Mouse (Mus musculus) testis, adult 2 months (tissue): ENCODE data around the gene Rpl32. TPM values are rescaled to one million over a fixed set of nuclear protein-coding genes. Genes with fewer than 3 reads are reported as not detected.
A peak's percentile ranks its signal among the peaks of the same experiment; 100 is the strongest.

Experiments
- H3K27ac ChIP-seq: fragments of 200-500 bp; 2 replicates; pipeline ENCODE4 v1.5.1; 2012; ENCODE audit warnings: low read depth, low read length; ENCODE audit not compliant: control insufficient read depth, insufficient read depth
- H3K27me3 ChIP-seq: fragments of 200-500 bp; 2 replicates; pipeline ENCODE4 v1.6.1; 2012; ENCODE audit warnings: mild to moderate bottlenecking, low read length, moderate library complexity; ENCODE audit not compliant: control insufficient read depth, insufficient read depth
- H3K36me3 ChIP-seq: fragments of 200-500 bp; 2 replicates; pipeline ENCODE4 v1.6.1; 2012; ENCODE audit warnings: mild to moderate bottlenecking, low read length; ENCODE audit not compliant: control insufficient read depth, insufficient read depth
- H3K4me1 ChIP-seq: fragments of 200-500 bp; 2 replicates; pipeline ENCODE4 v1.6.1; 2012; ENCODE audit warnings: low read length; ENCODE audit not compliant: control insufficient read depth, insufficient read depth
- H3K4me3 ChIP-seq: fragments of 200-500 bp; 2 replicates; pipeline ENCODE4 v1.5.1; 2012; ENCODE audit warnings: low read depth, mild to moderate bottlenecking, low read length, moderate library complexity, mixed read lengths; ENCODE audit not compliant: control insufficient read depth
- CTCF ChIP-seq: fragments of 200-500 bp; IDR thresholded peaks from 2 replicates; pipeline ENCODE4 v1.5.1; 2012; ENCODE audit warnings: low read depth, mild to moderate bottlenecking, inconsistent platforms, low read length, moderate library complexity; ENCODE audit not compliant: control insufficient read depth, insufficient read depth, insufficient replicate concordance
- POLR2A ChIP-seq: fragments of 200-500 bp; IDR thresholded peaks from 2 replicates; pipeline ENCODE4 v1.6.1; 2012; ENCODE audit warnings: low read depth, mild to moderate bottlenecking, inconsistent platforms, low read length, moderate library complexity; ENCODE audit not compliant: control insufficient read depth
- polyA plus RNA-seq: library from polyadenylated mRNA; depleted of rRNA; stranded (reverse); fragments of >200 nt; gene quantifications from 2 replicates; pipeline ENCODE4 v1.2.3, GENCODE M21; 2012; rRNA removed

The Rpl32 gene
- polyA plus RNA-seq: 597 and 654 TPM in 2 replicates

DNA sequence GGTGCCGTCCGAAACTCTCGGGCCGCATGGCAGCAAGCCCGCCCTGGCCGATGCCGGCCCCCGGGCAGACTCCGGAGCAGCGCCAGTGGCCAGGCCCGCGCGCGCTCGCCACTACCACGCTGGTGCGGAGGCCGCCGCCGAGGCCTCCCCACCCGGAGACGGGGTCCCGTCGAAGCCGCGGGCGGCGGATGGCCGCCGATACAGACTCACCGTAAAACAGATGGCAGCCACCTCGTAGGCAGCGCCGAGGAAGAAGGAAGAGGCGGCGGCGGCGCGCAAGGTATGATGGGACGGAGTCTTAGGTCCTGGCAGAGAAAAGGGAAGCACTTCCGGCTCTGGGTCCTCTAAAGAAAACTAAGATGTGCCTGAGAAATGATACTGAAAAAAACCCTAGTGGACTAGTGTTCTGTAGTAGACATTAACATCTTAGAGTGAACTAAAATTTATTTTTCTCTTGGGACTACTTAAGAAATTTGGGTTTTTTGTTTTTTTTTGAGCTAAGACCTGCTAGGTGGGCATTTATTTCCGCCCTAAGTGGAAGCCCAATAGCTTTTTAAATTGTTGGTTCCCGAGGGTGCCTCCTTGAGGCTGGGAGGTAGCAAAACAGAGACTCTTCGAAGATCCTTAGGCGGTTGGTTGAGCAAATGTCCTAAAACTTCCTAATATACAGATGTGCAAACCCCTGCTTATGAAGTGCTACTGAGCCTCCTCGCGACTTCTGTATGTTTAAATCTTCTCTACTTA lies at the start of gene Rpl32:
Gene Rpl32, minus strand, starts transcription at position 260 of the 744 bp plus-strand sequence.
- Histone ChIP-seq H3K4me3 (peak within 1 kb of the TSS; percentile 86), H3K27ac (peak within 1 kb of the TSS; percentile 85), H3K36me3 (no peaks in the 10 kb centered on the region; the same call in 1 of the 2 replicates), H3K27me3 (no peaks in the 10 kb centered on the region), H3K4me1 (peaks cover 2% of the 10 kb centered on the region)
- TF ChIP-seq POLR2A (peak; percentile 93), CTCF (no peak)

DNA sequence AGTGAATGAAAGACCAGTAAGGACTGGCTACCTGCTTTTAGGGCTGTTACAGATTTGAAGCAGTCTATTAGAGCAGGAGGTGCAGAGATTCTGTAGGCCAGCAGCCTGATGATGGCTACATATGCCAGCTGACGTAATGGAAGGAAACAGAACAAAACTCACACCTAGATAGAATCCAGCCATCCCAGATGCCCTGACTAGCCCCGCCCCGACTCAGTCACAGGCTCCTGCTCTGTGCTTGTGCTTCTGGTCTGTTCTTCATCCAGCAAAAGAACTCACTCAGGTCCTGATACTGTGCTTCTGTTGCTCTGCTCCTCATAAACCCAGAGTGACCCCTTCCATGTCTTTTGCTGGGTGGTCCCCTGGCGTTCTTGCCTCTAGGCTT lies 47.8 kb upstream of the Rpl32 start:
- TF ChIP-seq POLR2A (no peak), CTCF (no peak)
- Histone ChIP-seq H3K4me1 (peaks cover 2% of the 10 kb centered on the region), H3K27me3 (no peaks in the 10 kb centered on the region), H3K4me3 (no peak overlapping the region), H3K27ac (no peak overlapping the region), H3K36me3 (no peaks in the 10 kb centered on the region; the same call in 1 of the 2 replicates)

- Histone ChIP-seq H3K4me3 (peak overlapping the region; percentile 57), H3K36me3 (no peaks in the 10 kb centered on the region; the same call in 1 of the 2 replicates), H3K27ac (peak overlapping the region; percentile 52), H3K27me3 (no peaks in the 10 kb centered on the region), H3K4me1 (peaks cover 2% of the 10 kb centered on the region)
- TF ChIP-seq CTCF: no peak
- TF ChIP-seq POLR2A: no peak
Measured at GRCm38 (mm10) chr6:115855733-115856360, 47.3 kb upstream of the Rpl32 start.

GRCm38 (mm10) chr6:115854432-115854831 lies 45.9 kb upstream of the Rpl32 start:
- Histone ChIP-seq H3K36me3 (no peaks in the 10 kb centered on the region; the same call in 1 of the 2 replicates), H3K4me3 (peak overlapping the region; percentile 79), H3K27me3 (no peaks in the 10 kb centered on the region), H3K27ac (no peak overlapping the region), H3K4me1 (peaks cover 2% of the 10 kb centered on the region)
- no peak for TF ChIP-seq CTCF
- no peak for TF ChIP-seq POLR2A

GRCm38 (mm10) chr6:115853985-115854384 lies 45.4 kb upstream of the Rpl32 start:
- Histone ChIP-seq H3K36me3 (no peaks in the 10 kb centered on the region; the same call in 1 of the 2 replicates), H3K4me1 (peaks cover 2% of the 10 kb centered on the region), H3K27me3 (no peaks in the 10 kb centered on the region), H3K27ac (peak overlapping the region; percentile 100), H3K4me3 (peak overlapping the region; percentile 100)
- no peak for TF ChIP-seq CTCF
- no peak for TF ChIP-seq POLR2A

DNA sequence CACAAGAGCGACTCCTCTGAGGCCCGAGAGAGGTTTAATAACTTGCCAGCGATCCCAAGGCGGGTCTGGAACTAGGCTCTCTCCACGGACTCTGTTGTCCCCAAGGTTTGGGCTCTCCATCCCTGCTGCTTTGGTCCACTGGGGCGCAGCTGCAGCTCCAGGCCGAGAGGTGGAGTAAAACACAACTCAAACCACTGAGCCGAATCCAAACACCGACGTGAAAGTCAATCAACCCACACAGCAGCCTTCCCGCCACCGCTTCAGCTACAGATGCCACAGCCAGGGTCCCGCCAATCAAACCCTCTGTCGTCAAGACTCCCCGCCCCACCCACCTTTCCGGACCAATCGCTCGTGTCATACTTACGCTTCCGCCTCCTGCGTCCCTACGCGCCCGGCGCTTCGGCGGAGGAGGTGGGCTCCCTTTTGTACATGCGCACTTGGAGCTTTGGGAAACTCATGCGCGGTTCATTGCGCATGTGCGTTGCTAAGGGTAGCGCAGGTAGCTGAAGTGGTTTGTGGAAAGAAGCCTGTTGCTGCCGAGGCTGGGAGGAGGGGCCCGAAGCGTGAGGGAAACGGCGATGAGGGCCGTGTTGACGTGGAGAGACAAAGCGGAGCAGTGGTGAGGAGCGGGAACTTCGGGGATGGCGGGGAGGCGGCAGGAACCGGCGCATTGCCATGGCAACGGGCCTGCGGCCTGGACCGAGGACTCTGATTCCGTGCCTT lies 44.7 kb upstream of the Rpl32 start, which contains the start of the genes Mbd4 and Ift122:
Gene Mbd4, minus strand, starts transcription at position 281 of the 723 bp plus-strand sequence.
Gene Ift122, plus strand, starts transcription at position 380 of the 723 bp plus-strand sequence.
- H3K36me3 ChIP-seq: no peaks in the 10 kb centered on the region; the same call in 1 of the 2 replicates
- H3K27ac ChIP-seq: peak within 1 kb of the TSS; percentile 100
- no peaks in the 10 kb centered on the region for H3K27me3 ChIP-seq
- TF ChIP-seq POLR2A (peak; percentile 78), CTCF (peak; percentile 25; the same call in 1 of the 2 replicates)
- peak within 1 kb of the TSS; percentile 100 for H3K4me3 ChIP-seq
- H3K4me1 ChIP-seq: peaks cover 2% of the 10 kb centered on the region

- TF ChIP-seq POLR2A (no peak; the same call in 1 of the 2 replicates), CTCF (no peak)
- Histone ChIP-seq H3K27me3 (no peaks in the 10 kb centered on the region), H3K4me3 (peak overlapping the region; percentile 100), H3K36me3 (no peaks in the 10 kb centered on the region; the same call in 1 of the 2 replicates), H3K27ac (peak overlapping the region; percentile 85), H3K4me1 (peaks cover 2% of the 10 kb centered on the region)
Measured at GRCm38 (mm10) chr6:115852446-115853090, 44.0 kb upstream of the Rpl32 start.
